Mouse (Mus musculus) ES-Bruce4 (cell line): Measurements from ENCODE around the gene Myrip. TPM values are rescaled to one million over a fixed set of nuclear protein-coding genes. Genes with fewer than 3 reads are reported as not detected.
A peak's percentile ranks its signal among the peaks of the same experiment; 100 is the strongest.

Experiments
- H3K27ac ChIP-seq: 2 replicates; pipeline ENCODE4 v1.5.1; 2012; ENCODE audit warnings: low read length, inconsistent platforms; ENCODE audit not compliant: insufficient read depth
- H3K27me3 ChIP-seq: 2 replicates; pipeline ENCODE4 v1.6.1; 2012; ENCODE audit warnings: mild to moderate bottlenecking, low read length, inconsistent platforms; ENCODE audit not compliant: control insufficient read depth, poor library complexity, insufficient read depth, severe bottlenecking
- H3K36me3 ChIP-seq: 2 replicates; pipeline ENCODE4 v1.6.1; 2012; ENCODE audit warnings: inconsistent platforms, mild to moderate bottlenecking, low read length, moderate library complexity; ENCODE audit not compliant: control insufficient read depth, poor library complexity, insufficient read depth, severe bottlenecking
- H3K4me1 ChIP-seq: one replicate; pipeline ENCODE4 v1.8.1; 2011; ENCODE audit warnings: low read length; ENCODE audit not compliant: control insufficient read depth, insufficient read depth
- H3K4me3 ChIP-seq: 2 replicates; pipeline ENCODE4 v1.5.1; 2011; ENCODE audit warnings: low read depth, mild to moderate bottlenecking, low read length
- H3K9ac ChIP-seq: 2 replicates; pipeline ENCODE4 v1.6.1; 2012; ENCODE audit warnings: low read depth, mild to moderate bottlenecking, inconsistent platforms; ENCODE audit not compliant: poor library complexity, severe bottlenecking
- H3K9me3 ChIP-seq: replicated peaks from 2 replicates; pipeline ENCODE4 v1.6.1; 2012; ENCODE audit warnings: mild to moderate bottlenecking, low read length, inconsistent platforms; ENCODE audit not compliant: control insufficient read depth, poor library complexity, insufficient read depth, severe bottlenecking
- CTCF ChIP-seq: IDR thresholded peaks from one replicate; pipeline ENCODE4 v1.8.1; 2011; ENCODE audit warnings: low read depth, low read length
- EP300 ChIP-seq: IDR thresholded peaks from 2 replicates; pipeline ENCODE4 v1.6.1; 2011; ENCODE audit warnings: low read depth, low read length; ENCODE audit not compliant: insufficient read depth
- POLR2A ChIP-seq: IDR thresholded peaks from one replicate; pipeline ENCODE4 v1.8.1; 2011; ENCODE audit warnings: low read length; ENCODE audit not compliant: insufficient read depth
- polyA plus RNA-seq: library from polyadenylated mRNA; stranded (reverse); fragments of >200 nt; gene quantifications from 2 replicates; pipeline ENCODE4 v1.2.4, GENCODE M21; 2011; ENCODE audit warnings: low read depth; ENCODE audit not compliant: missing spikeins, insufficient read depth, insufficient read length

Gene Myrip
- polyA plus RNA-seq, 1 experiment, result 0.24 TPM

GRCm38 (mm10) chr9:120353036-120353435 lies 51.7 kb downstream of the Myrip start:
- no peak for TF ChIP-seq CTCF
- TF ChIP-seq EP300, result no peak
- no peak for TF ChIP-seq POLR2A
- no peak overlapping the region for H3K9ac ChIP-seq
- no peaks in the 10 kb centered on the region for H3K9me3 ChIP-seq
- H3K27me3 ChIP-seq, result no peaks in the 10 kb centered on the region
- no peak overlapping the region for H3K4me3 ChIP-seq
- no peak overlapping the region for H3K27ac ChIP-seq
- no peaks in the 10 kb centered on the region for H3K36me3 ChIP-seq
- no peaks in the 10 kb centered on the region for H3K4me1 ChIP-seq

- Histone ChIP-seq H3K36me3 (no peaks in the 10 kb centered on the region), H3K4me1 (no peaks in the 10 kb centered on the region), H3K27me3 (no peaks in the 10 kb centered on the region), H3K9me3 (no peaks in the 10 kb centered on the region), H3K27ac (no peak overlapping the region), H3K4me3 (no peak overlapping the region), H3K9ac (no peak overlapping the region)
- TF ChIP-seq POLR2A (no peak), CTCF (peak; percentile 51), EP300 (no peak)
These were observed 52.7 kb downstream of the Myrip start for GRCm38 (mm10) chr9:120353967-120354366.

GRCm38 (mm10) chr9:120354550-120355345 lies 53.4 kb downstream of the Myrip start:
- H3K4me3 ChIP-seq, result no peak overlapping the region
- no peak overlapping the region for H3K27ac ChIP-seq
- H3K4me1 ChIP-seq, result no peaks in the 10 kb centered on the region
- no peaks in the 10 kb centered on the region for H3K36me3 ChIP-seq
- TF ChIP-seq CTCF (no peak), EP300 (no peak), POLR2A (no peak)
- H3K9me3 ChIP-seq, result no peaks in the 10 kb centered on the region
- H3K27me3 ChIP-seq, result no peaks in the 10 kb centered on the region
- no peak overlapping the region for H3K9ac ChIP-seq

- Histone ChIP-seq H3K4me1 (no peaks in the 10 kb centered on the region), H3K4me3 (no peak overlapping the region), H3K9ac (no peak overlapping the region), H3K36me3 (no peaks in the 10 kb centered on the region), H3K27me3 (no peaks in the 10 kb centered on the region), H3K27ac (no peak overlapping the region), H3K9me3 (no peaks in the 10 kb centered on the region)
- no peak for TF ChIP-seq EP300
- TF ChIP-seq CTCF, result no peak
- TF ChIP-seq POLR2A, result no peak
These were observed 55.2 kb downstream of the Myrip start for GRCm38 (mm10) chr9:120356490-120356889.

GRCm38 (mm10) chr9:120358060-120358459 lies 56.7 kb downstream of the Myrip start:
- TF ChIP-seq EP300, result no peak
- TF ChIP-seq CTCF, result no peak
- no peaks in the 10 kb centered on the region for H3K27me3 ChIP-seq
- H3K27ac ChIP-seq, result no peak overlapping the region
- H3K4me1 ChIP-seq, result no peaks in the 10 kb centered on the region
- no peak overlapping the region for H3K9ac ChIP-seq
- H3K36me3 ChIP-seq, result no peaks in the 10 kb centered on the region
- no peaks in the 10 kb centered on the region for H3K9me3 ChIP-seq
- no peak overlapping the region for H3K4me3 ChIP-seq

GRCm38 (mm10) chr9:120360397-120361177 lies 59.3 kb downstream of the Myrip start:
- H3K27me3 ChIP-seq, result no peaks in the 10 kb centered on the region
- H3K27ac ChIP-seq, result no peak overlapping the region
- no peaks in the 10 kb centered on the region for H3K4me1 ChIP-seq
- no peak for TF ChIP-seq CTCF
- TF ChIP-seq POLR2A, result no peak
- no peak for TF ChIP-seq EP300
- H3K9me3 ChIP-seq, result no peaks in the 10 kb centered on the region
- no peak overlapping the region for H3K9ac ChIP-seq
- H3K4me3 ChIP-seq, result no peak overlapping the region
- no peaks in the 10 kb centered on the region for H3K36me3 ChIP-seq
